Mouse (Mus musculus) embryonic facial prominence, embryonic 12.5 days (tissue): Measurements from ENCODE around the gene Gm45716. TPM values are rescaled to one million over a fixed set of nuclear protein-coding genes. Genes with fewer than 3 reads are reported as not detected.

Experiments used
- ATAC-seq: fragments of 200-750 bp; cut with Nextera tagmentation; 2 replicates; pipeline ENCODE4 v1.8.0; 2017; ENCODE audit not compliant: insufficient number of reproducible peaks, insufficient read depth, low FRiP score, low TSS enrichment
- H3K27ac ChIP-seq: fragments of 300-500 bp; sonication (generic); 2 replicates; pipeline ENCODE4 v1.5.1; 2016; ENCODE audit warnings: mild to moderate bottlenecking
- H3K27me3 ChIP-seq: fragments of 300-500 bp; sonication (generic); 2 replicates; pipeline ENCODE4 v1.6.1; 2016; ENCODE audit warnings: mild to moderate bottlenecking, moderate library complexity
- H3K36me3 ChIP-seq: fragments of 300-500 bp; sonication (generic); 2 replicates; pipeline ENCODE4 v1.6.1; 2016; ENCODE audit warnings: mild to moderate bottlenecking
- H3K4me1 ChIP-seq: fragments of 300-500 bp; sonication (generic); 2 replicates; pipeline ENCODE4 v1.6.1; 2016
- H3K4me2 ChIP-seq: fragments of 300-500 bp; sonication (generic); replicated peaks from 2 replicates; pipeline ENCODE4 v1.6.1; 2016; ENCODE audit warnings: mild to moderate bottlenecking, moderate library complexity
- H3K4me3 ChIP-seq: fragments of 300-500 bp; sonication (generic); 2 replicates; pipeline ENCODE4 v1.5.1; 2016; ENCODE audit warnings: mild to moderate bottlenecking
- H3K9ac ChIP-seq: fragments of 300-500 bp; sonication (generic); 2 replicates; pipeline ENCODE4 v1.6.1; 2016; ENCODE audit warnings: mild to moderate bottlenecking, moderate library complexity
- H3K9me3 ChIP-seq: fragments of 300-500 bp; sonication (generic); 2 replicates; pipeline ENCODE4 v1.6.1; 2016; ENCODE audit warnings: mild to moderate bottlenecking, moderate library complexity
- WGBS: fragments of 180-500 bp; shearing (Covaris S2); methylation state at CpG from one replicate; pipeline ENCODE4 v1.1.7; 2016; 5-methylcytosine and 5-hydroxymethylcytosine counted together
- polyA plus RNA-seq: library from polyadenylated mRNA; unstranded; fragments of >200 nt; fragmentation: Nextera tagmentation; extraction: Ambion mirVana; gene quantifications from 2 replicates; pipeline ENCODE4 v1.2.1, GENCODE M21; 2016

The Gm45716 gene
- polyA plus RNA-seq, 1 experiment from 2014 or later, result 13.7 TPM

GRCm38 (mm10) chr11:90291156-90291555 lies 103.7 kb downstream of the Gm45716 start:
- H3K4me2 ChIP-seq, result no peak overlapping the region
- no peak overlapping the region for H3K27ac ChIP-seq
- no peaks in the 10 kb centered on the region for H3K27me3 ChIP-seq
- ATAC-seq, result no peak
- H3K4me1 ChIP-seq, result no peaks in the 10 kb centered on the region
- H3K4me3 ChIP-seq, result no peak overlapping the region
- H3K9me3 ChIP-seq, result no peaks in the 10 kb centered on the region
- WGBS, result 56% methylated on average over 4 of the region's 4 CpGs
- no peaks in the 10 kb centered on the region for H3K36me3 ChIP-seq
- no peak overlapping the region for H3K9ac ChIP-seq

DNA sequence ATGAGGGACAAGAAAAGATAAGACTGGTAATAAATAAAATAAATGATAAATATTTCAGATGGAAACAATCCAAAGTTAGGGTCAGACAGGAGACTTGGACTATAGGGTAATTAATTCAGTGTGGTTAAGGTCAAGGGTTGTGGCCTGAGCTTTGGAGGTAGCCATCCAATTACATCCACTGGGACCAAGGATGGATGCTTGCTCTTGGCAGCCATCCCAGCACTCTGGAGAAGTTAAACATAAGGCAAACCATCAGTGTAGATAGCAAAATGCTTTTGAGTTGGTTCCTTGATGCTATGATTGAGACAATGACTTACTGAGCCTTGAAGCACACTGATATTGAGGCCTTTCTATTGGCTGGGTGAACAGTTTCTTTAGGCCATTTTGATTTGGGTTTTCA lies 105.3 kb downstream of the Gm45716 start:
- no peak overlapping the region for H3K27ac ChIP-seq
- no peaks in the 10 kb centered on the region for H3K36me3 ChIP-seq
- ATAC-seq, result no peak
- no peaks in the 10 kb centered on the region for H3K9me3 ChIP-seq
- H3K4me3 ChIP-seq, result no peak overlapping the region
- no peaks in the 10 kb centered on the region for H3K27me3 ChIP-seq
- H3K4me1 ChIP-seq, result no peaks in the 10 kb centered on the region
- H3K9ac ChIP-seq, result no peak overlapping the region
- H3K4me2 ChIP-seq, result no peak overlapping the region

- 85% methylated on average over 2 of the region's 2 CpGs for WGBS
- Histone ChIP-seq H3K4me2 (no peak overlapping the region), H3K9me3 (no peaks in the 10 kb centered on the region), H3K27me3 (no peaks in the 10 kb centered on the region), H3K9ac (no peak overlapping the region), H3K4me1 (no peaks in the 10 kb centered on the region), H3K27ac (no peak overlapping the region), H3K36me3 (no peaks in the 10 kb centered on the region), H3K4me3 (no peak overlapping the region)
- ATAC-seq, result no peak
These were observed 107.1 kb downstream of the Gm45716 start for GRCm38 (mm10) chr11:90294622-90295021.

Other genes starting within 250 kb of the Gm45716 start
- 7.5 and 7.7 TPM in 2 replicates for gene Pctp, start 184.8 kb upstream of the Gm45716 start, polyA plus RNA-seq
- 25.9 and 27.5 TPM in 2 replicates for gene Tmem100, start 157.3 kb upstream of the Gm45716 start, polyA plus RNA-seq
- 44.5 TPM in 2 replicates for gene Mmd, start 61.8 kb downstream of the Gm45716 start, polyA plus RNA-seq
- gene Hlf, start 203.2 kb downstream of the Gm45716 start, polyA plus RNA-seq, result 3.7 TPM in 2 replicates